Mouse (Mus musculus): ENCODE measurements around the gene Map3k11. TPM values are rescaled to one million over a fixed set of nuclear protein-coding genes. Genes with fewer than 3 reads are reported as not detected.

Map3k11 gene
- polyA plus RNA-seq, 1 experiment from 2014 or later: 18.2 TPM

DNA sequence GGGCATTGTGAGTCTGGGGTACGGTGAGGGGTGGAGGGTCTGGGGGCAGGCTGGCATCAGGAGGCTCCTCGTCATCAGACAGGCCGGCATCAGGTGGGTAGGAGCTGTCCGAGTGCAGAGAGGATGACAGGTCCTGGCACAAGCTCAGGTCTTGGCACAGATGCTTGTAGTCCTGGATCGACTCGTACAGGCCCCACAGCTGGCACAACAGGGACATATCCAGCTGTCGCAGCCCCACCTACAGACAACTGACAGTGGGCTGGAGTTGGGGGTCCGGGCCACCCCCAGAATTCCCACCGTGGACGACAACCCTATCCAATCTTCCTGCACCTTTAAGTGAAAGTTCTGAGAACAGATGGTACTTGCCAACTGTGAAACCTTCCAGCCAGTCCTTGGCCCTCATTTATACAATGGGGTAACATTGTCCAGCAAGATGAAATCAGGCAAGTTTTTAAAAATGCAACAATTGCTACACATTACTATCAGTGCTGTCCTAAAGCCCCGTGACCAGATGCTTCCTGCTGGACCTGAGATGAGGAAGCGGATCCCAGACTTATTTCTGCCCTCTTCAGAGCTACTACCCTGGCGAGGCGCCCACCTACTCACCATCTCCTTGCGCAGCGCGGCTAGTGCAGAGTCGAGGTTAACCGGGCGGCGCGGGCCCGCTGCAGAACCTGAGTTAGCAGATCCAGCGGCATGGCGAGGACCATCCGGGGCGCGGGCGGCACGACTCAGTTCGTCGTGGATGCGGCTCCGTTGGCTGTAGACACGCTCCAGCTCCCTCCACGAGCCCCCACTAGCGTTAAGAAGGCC is 40.3 kb downstream of the Map3k11 start:
- WGBS: 10% methylated on average over 37 of the region's 37 CpGs
- peaks cover 15% of the 10 kb centered on the region for H3K36me3 ChIP-seq
- peak overlapping the region; percentile 94 for H3K27ac ChIP-seq
- H3K9ac ChIP-seq: peak overlapping the region; percentile 99
- peak overlapping the region; percentile 99 for H3K4me2 ChIP-seq (replicated peaks)
- H3K4me1 ChIP-seq: peaks cover 63% of the 10 kb centered on the region
- H3K9me3 ChIP-seq: no peaks in the 10 kb centered on the region
- no peaks in the 10 kb centered on the region for H3K27me3 ChIP-seq
- ATAC-seq (ENCODE audit: low FRiP score, low read depth): 0 out of 2 replicates have a peak, but pooled peaks have one; percentile 22
- peak overlapping the region; percentile 97 for H3K4me3 ChIP-seq

DNA sequence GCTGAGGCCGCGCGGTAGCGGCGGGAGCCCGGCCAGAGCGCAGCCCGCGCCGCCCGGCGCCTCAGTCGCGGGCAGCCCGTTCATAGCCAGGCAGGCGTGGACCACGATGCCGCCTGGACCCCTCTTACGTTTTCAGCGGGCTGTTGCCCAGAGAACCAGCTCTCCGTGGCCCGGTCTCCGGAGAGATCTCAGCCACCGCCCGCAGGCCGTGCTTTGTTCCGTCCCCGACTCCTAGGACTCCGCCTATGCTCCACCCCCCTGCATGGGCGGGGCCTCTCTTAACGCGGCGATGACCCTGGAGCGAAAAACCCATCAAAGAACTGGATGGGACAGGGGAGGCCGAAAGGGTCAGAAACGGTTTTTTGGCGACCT is 40.9 kb downstream of the Map3k11 start, which contains the start of gene Fam89b:
Gene Fam89b, minus strand, starts transcription at position 210 of the 372 bp plus-strand sequence.
- WGBS: under 1% methylated on average over 37 of the region's 37 CpGs
- H3K36me3 ChIP-seq: peaks cover 10% of the 10 kb centered on the region; the same call in 1 of the 2 replicates
- H3K27ac ChIP-seq: peak within 1 kb of the TSS; percentile 94
- no peaks in the 10 kb centered on the region for H3K27me3 ChIP-seq
- ATAC-seq (ENCODE audit: low FRiP score, low read depth): peak; percentile 67; the same call in 1 of the 2 replicates
- peak within 1 kb of the TSS; percentile 97 for H3K4me3 ChIP-seq
- H3K9me3 ChIP-seq: no peaks in the 10 kb centered on the region
- peaks cover 63% of the 10 kb centered on the region for H3K4me1 ChIP-seq
- peak within 1 kb of the TSS; percentile 99 for H3K4me2 ChIP-seq (replicated peaks)
- H3K9ac ChIP-seq: peak within 1 kb of the TSS; percentile 99

DNA sequence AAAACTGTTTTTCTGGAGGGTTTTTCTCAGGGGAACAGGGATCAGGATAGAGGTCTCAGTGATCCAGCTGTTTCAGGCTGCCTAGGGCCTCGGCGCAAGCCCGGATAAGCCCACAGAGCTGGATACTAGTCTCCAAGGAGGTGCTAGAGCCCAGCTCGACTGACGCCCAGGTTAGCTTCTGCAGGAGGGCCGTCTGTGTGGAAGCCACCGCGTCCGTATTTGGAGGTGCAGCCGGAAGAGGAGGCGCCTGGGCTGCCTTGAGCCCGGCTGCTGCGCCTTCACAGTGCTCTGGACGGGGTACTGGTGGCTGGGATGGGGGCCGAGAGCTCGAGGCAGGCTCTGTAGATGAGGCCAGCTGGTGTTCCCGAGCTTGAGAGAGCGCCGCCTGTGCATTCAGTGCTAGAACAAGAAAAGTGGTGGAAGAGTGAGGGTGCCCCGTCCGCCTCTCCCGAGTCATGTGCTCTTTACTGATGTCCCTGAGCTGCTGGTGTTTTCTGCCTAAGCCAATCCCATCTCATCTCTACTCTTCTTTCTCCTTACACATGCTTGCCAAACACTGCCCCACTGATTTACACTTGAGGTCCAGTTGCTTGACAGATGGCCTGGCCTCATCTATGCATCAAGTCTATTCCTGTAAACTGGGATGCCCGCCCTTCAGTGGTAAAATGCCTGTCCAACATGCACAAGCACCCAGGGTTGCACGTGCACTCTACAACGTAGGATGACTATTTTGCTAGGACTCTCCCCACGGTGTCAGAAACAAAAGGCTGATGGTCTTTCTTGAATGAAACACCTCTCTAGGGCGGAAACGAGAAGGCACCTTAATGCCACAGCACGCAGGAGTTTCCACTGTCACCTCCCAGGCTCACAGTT is 42.0 kb downstream of the Map3k11 start:
- H3K27me3 ChIP-seq: no peaks in the 10 kb centered on the region
- H3K4me2 ChIP-seq (replicated peaks): peak overlapping the region; percentile 99
- no peak overlapping the region for H3K27ac ChIP-seq
- 73% methylated on average over 29 of the region's 29 CpGs for WGBS
- no peaks in the 10 kb centered on the region for H3K9me3 ChIP-seq
- peak overlapping the region; percentile 97 for H3K4me3 ChIP-seq
- H3K4me1 ChIP-seq: peaks cover 52% of the 10 kb centered on the region
- peak overlapping the region; percentile 82 for H3K9ac ChIP-seq
- H3K36me3 ChIP-seq: peaks cover 3% of the 10 kb centered on the region; the same call in 1 of the 2 replicates
- no peak for ATAC-seq (ENCODE audit: low FRiP score, low read depth)

DNA sequence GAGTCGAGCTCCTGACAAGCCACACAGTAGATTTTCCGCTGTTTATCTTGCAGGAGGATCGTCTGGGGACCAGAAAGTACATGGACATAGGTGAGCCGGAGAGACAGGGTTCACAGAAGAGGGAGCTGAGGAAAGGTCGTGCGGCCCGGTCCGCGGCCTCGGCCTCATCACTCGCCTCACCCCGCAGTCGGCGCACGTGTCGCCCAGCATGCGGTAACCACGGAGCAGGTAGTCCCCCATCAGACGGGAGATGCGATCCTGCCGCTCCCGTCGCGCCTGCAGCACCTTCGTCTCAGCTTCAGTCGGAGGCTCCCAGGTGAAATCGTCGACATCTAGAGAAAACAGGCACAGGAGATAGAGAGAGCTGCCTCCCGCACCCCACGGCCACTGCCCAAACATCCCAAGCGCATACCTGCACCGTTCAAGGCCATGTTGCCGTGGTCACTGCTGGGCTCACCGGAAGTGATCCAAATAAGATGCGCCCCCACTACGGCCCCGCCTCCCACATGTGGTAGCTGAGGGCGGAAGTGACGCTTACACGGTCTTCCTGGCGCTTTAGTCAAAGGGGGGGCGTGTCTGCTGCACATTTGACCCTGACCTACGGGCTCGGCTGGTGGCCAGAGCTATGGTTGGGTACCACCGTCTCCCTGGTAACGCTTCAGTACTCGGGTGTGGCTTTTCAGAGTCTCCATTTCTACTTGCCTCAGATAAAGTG is 42.9 kb downstream of the Map3k11 start:
- Histone ChIP-seq H3K4me2 (replicated peaks) (peak overlapping the region; percentile 99), H3K36me3 (peaks cover 3% of the 10 kb centered on the region; the same call in 1 of the 2 replicates), H3K4me1 (peaks cover 43% of the 10 kb centered on the region), H3K9me3 (no peaks in the 10 kb centered on the region), H3K27ac (peak overlapping the region; percentile 35; the same call in 1 of the 2 replicates), H3K9ac (peak overlapping the region; percentile 82), H3K4me3 (peak overlapping the region; percentile 97), H3K27me3 (no peaks in the 10 kb centered on the region)
- ATAC-seq (ENCODE audit: low FRiP score, low read depth): peak; percentile 89
- WGBS: under 1% methylated on average over 47 of the region's 47 CpGs

DNA sequence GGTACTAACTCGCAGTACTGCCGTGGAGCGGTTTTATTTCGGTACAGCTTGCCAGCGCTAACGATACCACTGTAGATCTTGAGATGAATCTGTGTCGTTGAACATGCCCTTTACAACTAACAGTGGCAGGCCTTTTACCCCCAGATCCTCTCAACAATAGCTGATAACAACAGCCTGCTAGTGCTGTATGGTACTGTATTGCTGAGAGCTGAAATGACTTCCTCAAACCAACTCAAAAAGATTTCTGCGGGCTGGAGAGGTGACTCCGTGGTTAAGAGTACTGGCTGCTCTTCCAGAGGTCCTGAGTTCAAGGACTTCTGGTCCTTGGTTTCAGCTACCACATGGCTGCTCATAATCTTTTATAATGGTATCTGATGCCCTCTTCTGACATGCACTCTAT is 45.8 kb downstream of the Map3k11 start:
- no peak overlapping the region for H3K9ac ChIP-seq
- ATAC-seq (ENCODE audit: low FRiP score, low read depth): no peak
- no peak overlapping the region for H3K4me2 ChIP-seq (replicated peaks)
- no peak overlapping the region for H3K27ac ChIP-seq
- H3K4me1 ChIP-seq: peaks cover 22% of the 10 kb centered on the region
- no peak overlapping the region for H3K4me3 ChIP-seq
- 0 out of 2 replicates have a peak, but pooled peaks cover 3% of the 10 kb centered on the region for H3K36me3 ChIP-seq
- WGBS: 81% methylated on average over 9 of the region's 9 CpGs
- H3K9me3 ChIP-seq: no peaks in the 10 kb centered on the region
- 0 out of 2 replicates have a peak, but pooled peaks cover 5% of the 10 kb centered on the region for H3K27me3 ChIP-seq

DNA sequence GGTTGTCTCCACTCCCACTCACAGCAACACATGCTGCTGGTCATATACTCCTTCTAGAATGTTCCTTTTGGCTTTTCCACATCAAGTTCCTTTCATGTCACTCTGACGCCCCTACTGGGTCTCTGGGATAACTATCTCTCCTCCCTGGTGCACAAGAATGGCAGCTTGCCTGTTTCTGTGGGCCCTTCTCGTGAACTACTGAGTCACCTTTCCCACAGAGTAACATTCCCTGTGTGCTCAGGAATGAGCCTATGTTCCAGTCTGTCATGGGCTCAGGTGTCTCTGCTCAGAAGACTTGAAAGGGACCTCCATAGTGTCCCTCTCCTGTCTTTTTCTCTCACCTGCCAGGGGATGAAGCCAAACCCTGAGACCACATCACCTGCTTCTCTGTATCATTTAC is 50.9 kb downstream of the Map3k11 start:
- Histone ChIP-seq H3K27ac (no peak overlapping the region), H3K4me3 (no peak overlapping the region), H3K9ac (no peak overlapping the region), H3K4me2 (replicated peaks) (no peak overlapping the region), H3K4me1 (peaks cover 45% of the 10 kb centered on the region), H3K9me3 (no peaks in the 10 kb centered on the region), H3K27me3 (peaks cover 16% of the 10 kb centered on the region), H3K36me3 (no peaks in the 10 kb centered on the region)
- 63% methylated on average over 2 of the region's 2 CpGs for WGBS
- ATAC-seq (ENCODE audit: low FRiP score, low read depth): no peak

DNA sequence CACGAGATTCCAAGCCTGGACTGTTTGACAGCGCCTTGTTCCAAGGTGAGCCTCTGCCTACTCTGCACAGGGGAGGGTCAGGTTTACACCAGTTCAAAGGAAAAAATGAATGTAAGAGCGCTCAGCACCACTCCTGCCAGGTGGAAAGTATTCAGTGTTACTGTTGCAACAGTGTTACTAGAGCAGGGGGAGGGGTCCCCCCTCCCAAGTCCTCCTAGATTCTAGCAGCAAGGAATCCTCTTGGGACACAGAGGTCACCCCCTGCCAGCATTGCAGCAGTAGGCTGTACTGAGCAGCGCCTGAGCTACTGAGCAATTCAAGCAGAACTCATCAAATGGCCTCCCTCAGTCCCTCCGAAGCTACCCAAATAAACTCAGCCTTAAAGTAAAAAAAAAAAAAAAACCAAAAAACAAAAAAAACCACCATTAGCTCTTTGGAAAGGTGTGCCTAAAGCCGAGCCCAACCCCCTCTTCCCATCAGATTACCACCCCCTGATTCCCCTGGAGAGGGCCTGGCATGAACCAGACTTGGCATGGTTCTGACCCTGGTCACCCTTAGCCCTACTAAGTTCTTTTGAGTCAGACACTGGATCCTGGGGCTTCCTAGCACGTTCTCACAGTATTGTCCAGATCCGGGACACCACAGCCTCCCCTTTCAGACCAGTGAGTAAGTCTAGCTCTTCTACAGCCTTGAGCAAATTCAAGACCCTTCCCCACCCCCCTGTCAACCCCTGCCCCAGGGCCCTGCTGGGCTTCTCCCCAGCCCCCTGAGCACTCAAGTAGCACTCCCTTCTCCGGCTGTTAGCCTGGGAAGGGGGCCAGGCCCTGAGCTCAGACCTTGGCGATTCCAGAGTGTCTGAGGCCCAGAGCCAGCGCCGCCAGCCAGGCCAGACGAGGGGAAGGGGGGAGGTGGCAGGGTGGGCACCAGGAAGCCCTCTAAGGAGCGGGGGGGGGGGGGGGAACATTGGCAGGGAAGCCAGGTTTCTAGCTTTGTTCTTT is 52.1 kb downstream of the Map3k11 start, which contains the start of gene Ltbp3:
Gene Ltbp3, plus strand, starts transcription at position 585 of the 998 bp plus-strand sequence.
- ATAC-seq (ENCODE audit: low FRiP score, low read depth): peak; percentile 77
- peaks cover 28% of the 10 kb centered on the region for H3K27me3 ChIP-seq

DNA sequence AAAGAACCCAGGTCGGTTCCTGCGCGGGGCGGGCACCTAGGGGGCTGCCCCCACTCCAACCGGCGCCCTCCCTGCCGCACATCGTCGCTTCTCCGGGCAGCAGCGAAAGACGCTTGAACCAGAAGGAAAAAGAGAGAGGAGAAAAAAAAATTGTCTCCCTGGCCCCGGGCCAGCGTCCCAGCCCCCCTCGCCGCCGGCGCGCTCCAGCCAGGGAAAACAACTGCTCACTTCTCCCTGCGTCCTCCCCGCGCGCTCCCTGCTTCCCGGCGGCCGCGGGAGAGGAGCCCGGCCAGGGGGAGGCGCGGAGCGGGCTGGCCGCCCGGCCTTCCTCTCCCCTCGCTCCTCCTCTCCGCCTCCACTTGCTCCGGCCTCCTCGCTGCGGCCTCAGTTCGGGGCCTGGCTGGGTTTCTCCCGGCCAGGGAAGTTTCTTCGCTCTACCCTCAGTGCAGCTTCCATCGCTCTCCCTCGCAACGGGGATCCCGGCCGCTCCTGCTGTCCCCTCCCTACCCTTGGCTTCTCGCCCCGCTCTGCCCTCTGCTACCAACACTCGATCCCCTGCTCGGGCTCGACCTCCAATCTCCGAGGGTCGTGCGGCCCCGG is 53.2 kb downstream of the Map3k11 start:
- peaks cover 4% of the 10 kb centered on the region for H3K36me3 ChIP-seq
- peak overlapping the region; percentile 98 for H3K27ac ChIP-seq
- peak overlapping the region; percentile 93 for H3K4me3 ChIP-seq
- H3K9me3 ChIP-seq: no peaks in the 10 kb centered on the region
- peaks cover 68% of the 10 kb centered on the region for H3K4me1 ChIP-seq
- H3K27me3 ChIP-seq: peaks cover 39% of the 10 kb centered on the region
- ATAC-seq (ENCODE audit: low FRiP score, low read depth): peak; percentile 74
- H3K4me2 ChIP-seq (replicated peaks): peak overlapping the region; percentile 93
- peak overlapping the region; percentile 97 for H3K9ac ChIP-seq
- under 1% methylated on average over 40 of the region's 55 CpGs for WGBS

More for the DNA sequence above, 52.1 kb downstream of the Map3k11 start, which contains the start of gene Ltbp3:
- Histone ChIP-seq H3K36me3 (no peaks in the 10 kb centered on the region), H3K9me3 (no peaks in the 10 kb centered on the region), H3K4me3 (peak within 1 kb of the TSS; percentile 93), H3K9ac (peak within 1 kb of the TSS; percentile 97), H3K27ac (peak within 1 kb of the TSS; percentile 98), H3K4me2 (replicated peaks) (peak within 1 kb of the TSS; percentile 93), H3K4me1 (peaks cover 57% of the 10 kb centered on the region)
- 25% methylated on average over 10 of the region's 14 CpGs for WGBS

DNA sequence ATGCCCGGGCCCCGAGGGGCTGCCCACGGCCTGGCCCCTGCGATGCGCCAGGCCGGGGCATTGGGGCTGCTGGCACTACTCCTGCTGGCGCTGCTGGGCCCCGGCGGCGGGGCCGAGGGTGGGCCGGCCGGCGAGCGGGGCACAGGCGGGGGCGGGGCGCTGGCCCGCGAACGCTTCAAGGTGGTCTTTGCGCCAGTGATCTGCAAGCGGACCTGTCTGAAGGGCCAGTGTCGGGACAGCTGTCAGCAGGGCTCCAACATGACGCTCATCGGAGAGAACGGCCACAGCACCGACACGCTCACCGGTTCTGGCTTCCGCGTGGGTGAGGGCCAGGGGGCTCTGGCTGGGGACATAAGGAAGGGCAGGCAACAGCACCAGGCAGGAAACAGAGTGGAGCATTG is 53.7 kb downstream of the Map3k11 start:
- Histone ChIP-seq H3K4me3 (peak overlapping the region; percentile 93), H3K4me2 (replicated peaks) (peak overlapping the region; percentile 93), H3K9me3 (no peaks in the 10 kb centered on the region), H3K27me3 (peaks cover 43% of the 10 kb centered on the region), H3K4me1 (peaks cover 69% of the 10 kb centered on the region), H3K27ac (peak overlapping the region; percentile 98), H3K36me3 (peaks cover 9% of the 10 kb centered on the region), H3K9ac (peak overlapping the region; percentile 97)
- peak; percentile 22; the same call in 1 of the 2 replicates for ATAC-seq (ENCODE audit: low FRiP score, low read depth)
- under 1% methylated on average over 32 of the region's 32 CpGs for WGBS

DNA sequence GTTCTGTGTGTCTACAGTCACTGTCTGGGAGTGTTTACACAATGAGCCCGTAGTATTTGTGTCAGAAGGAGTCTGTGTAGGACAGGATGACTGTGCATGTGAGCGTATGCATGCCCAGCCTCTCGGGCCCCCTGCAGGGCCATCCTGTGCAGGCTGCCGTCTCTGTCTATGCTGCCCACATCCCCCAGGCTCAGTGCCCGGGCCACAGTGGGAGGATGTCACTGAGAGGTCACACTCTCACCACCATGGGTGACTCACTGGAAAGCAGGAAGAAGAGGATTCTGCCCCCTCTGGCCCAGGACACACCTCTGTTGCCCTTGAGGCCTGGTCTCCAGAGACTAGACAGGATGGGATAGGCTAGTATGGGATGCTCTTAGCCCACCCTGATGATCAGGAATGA is 55.0 kb downstream of the Map3k11 start:
- Histone ChIP-seq H3K27ac (no peak overlapping the region), H3K4me2 (replicated peaks) (peak overlapping the region; percentile 93), H3K4me1 (peaks cover 69% of the 10 kb centered on the region), H3K9ac (peak overlapping the region; percentile 97), H3K4me3 (peak overlapping the region; percentile 93), H3K36me3 (peaks cover 21% of the 10 kb centered on the region), H3K27me3 (peaks cover 53% of the 10 kb centered on the region), H3K9me3 (no peaks in the 10 kb centered on the region)
- WGBS: 53% methylated on average over 5 of the region's 5 CpGs
- ATAC-seq (ENCODE audit: low FRiP score, low read depth): no peak

Measured in limb, embryonic 13.5 days (tissue).